Mouse (Mus musculus) right cerebral cortex, postnatal 4 days (tissue): Measurements from ENCODE around the gene Col27a1.

ENCODE experiments used
- DNase-seq: peaks from one replicate; pipeline ENCODE4 v3.0.0-alpha.2; 2022

The Col27a1 gene

GRCm38 (mm10) chr4:63266276-63266675 lies 52.5 kb downstream of the Col27a1 start:
- DNase-seq: no peak

GRCm38 (mm10) chr4:63267121-63267520 lies 53.3 kb downstream of the Col27a1 start:
- no peak for DNase-seq

GRCm38 (mm10) chr4:63267586-63267985 lies 53.8 kb downstream of the Col27a1 start:
- peak; percentile 23 for DNase-seq

GRCm38 (mm10) chr4:63268777-63269176 lies 55.0 kb downstream of the Col27a1 start:
- no peak for DNase-seq

- DNase-seq: no peak
Measured at GRCm38 (mm10) chr4:63274516-63274915, 60.7 kb downstream of the Col27a1 start.

- no peak for DNase-seq
Measured at GRCm38 (mm10) chr4:63275251-63275650, 61.4 kb downstream of the Col27a1 start.

- no peak for DNase-seq
Measured at GRCm38 (mm10) chr4:63276571-63276970, 62.8 kb downstream of the Col27a1 start.

- DNase-seq: no peak
Measured at GRCm38 (mm10) chr4:63278821-63279220, 65.0 kb downstream of the Col27a1 start.

GRCm38 (mm10) chr4:63281694-63282093 lies 67.9 kb downstream of the Col27a1 start:
- no peak for DNase-seq

- no peak for DNase-seq
Measured at GRCm38 (mm10) chr4:63283319-63283718, 69.5 kb downstream of the Col27a1 start.

GRCm38 (mm10) chr4:63286034-63286433 lies 72.2 kb downstream of the Col27a1 start:
- DNase-seq: no peak

- DNase-seq: no peak
Measured at GRCm38 (mm10) chr4:63288497-63288896, 74.7 kb downstream of the Col27a1 start.

GRCm38 (mm10) chr4:63290081-63290480 lies 76.3 kb downstream of the Col27a1 start:
- DNase-seq: peak; percentile 46

- peak; percentile 90 for DNase-seq
Measured at GRCm38 (mm10) chr4:63291075-63291474, 77.3 kb downstream of the Col27a1 start.

- no peak for DNase-seq
Measured at GRCm38 (mm10) chr4:63291658-63292057, 77.9 kb downstream of the Col27a1 start.

- DNase-seq: no peak
Measured at GRCm38 (mm10) chr4:63295641-63296040, 81.8 kb downstream of the Col27a1 start.

- no peak for DNase-seq
Measured at GRCm38 (mm10) chr4:63296263-63296662, 82.5 kb downstream of the Col27a1 start.

- DNase-seq: no peak
Measured at GRCm38 (mm10) chr4:63296876-63297275, 83.1 kb downstream of the Col27a1 start.

GRCm38 (mm10) chr4:63298191-63298590 lies 84.4 kb downstream of the Col27a1 start:
- DNase-seq: no peak

- DNase-seq: no peak
Measured at GRCm38 (mm10) chr4:63302641-63303040, 88.8 kb downstream of the Col27a1 start.

GRCm38 (mm10) chr4:63307175-63308062 lies 93.6 kb downstream of the Col27a1 start:
- DNase-seq: peak; percentile 98

- no peak for DNase-seq
Measured at GRCm38 (mm10) chr4:63308316-63308715, 94.5 kb downstream of the Col27a1 start.

- no peak for DNase-seq
Measured at GRCm38 (mm10) chr4:63310247-63310855, 96.5 kb downstream of the Col27a1 start.

GRCm38 (mm10) chr4:63311426-63311825 lies 97.6 kb downstream of the Col27a1 start:
- DNase-seq: no peak
